Mouse (Mus musculus): ENCODE measurements around the gene Tenm4. TPM values are rescaled to one million over a fixed set of nuclear protein-coding genes. Genes with fewer than 3 reads are reported as not detected.

Gene Tenm4
- polyA plus RNA-seq, 1 experiment from 2014 or later: 0.68 TPM

- 64% methylated on average over 13 of the region's 13 CpGs for WGBS (ENCODE audit: insufficient replicate concordance)
- no peak overlapping the region for H3K9ac ChIP-seq (replicated peaks)
- no peaks in the 10 kb centered on the region for H3K36me3 ChIP-seq (replicated peaks; ENCODE audit: insufficient read depth, low read length)
- H3K27ac ChIP-seq (ENCODE audit: low read depth): no peak overlapping the region
- peaks cover 30% of the 10 kb centered on the region for H3K4me1 ChIP-seq (ENCODE audit: insufficient read depth)
- H3K4me2 ChIP-seq (ENCODE audit: low read depth, low read length): peak overlapping the region; percentile 60; the same call in 1 of the 2 replicates
- no peak for ATAC-seq
- H3K9me3 ChIP-seq (ENCODE audit: low read length): no peaks in the 10 kb centered on the region
- no peaks in the 10 kb centered on the region for H3K27me3 ChIP-seq (ENCODE audit: insufficient read depth, low read length)
- no peak overlapping the region for H3K4me3 ChIP-seq (ENCODE audit: low read depth, low read length)
- TF ChIP-seq CTCF (IDR thresholded peaks at IDR 0.05; ENCODE audit: low read depth) (no peak), EP300 (IDR thresholded peaks at IDR 0.05; ENCODE audit: low read depth) (no peak)
- DNase-seq: no peak
Observed at GRCm38 (mm10) chr7:96797716-96798332, 626.8 kb downstream of the Tenm4 start.

- Histone ChIP-seq H3K9me3 (ENCODE audit: low read length) (no peaks in the 10 kb centered on the region), H3K27me3 (ENCODE audit: insufficient read depth, low read length) (no peaks in the 10 kb centered on the region), H3K9ac (replicated peaks) (no peak overlapping the region), H3K4me3 (ENCODE audit: low read depth, low read length) (no peak overlapping the region), H3K4me1 (ENCODE audit: insufficient read depth) (peaks cover 28% of the 10 kb centered on the region), H3K27ac (ENCODE audit: low read depth) (no peak overlapping the region), H3K36me3 (replicated peaks; ENCODE audit: insufficient read depth, low read length) (no peaks in the 10 kb centered on the region), H3K4me2 (ENCODE audit: low read depth, low read length) (no peak overlapping the region)
- 53% methylated on average over 5 of the region's 5 CpGs for WGBS (ENCODE audit: insufficient replicate concordance)
- ATAC-seq (no peak), DNase-seq (no peak)
- TF ChIP-seq CTCF (IDR thresholded peaks at IDR 0.05; ENCODE audit: low read depth): no peak
- no peak for TF ChIP-seq EP300 (IDR thresholded peaks at IDR 0.05; ENCODE audit: low read depth)
Observed at GRCm38 (mm10) chr7:96799816-96800215, 628.8 kb downstream of the Tenm4 start.

GRCm38 (mm10) chr7:96801368-96801767 is 630.3 kb downstream of the Tenm4 start:
- no peak overlapping the region for H3K4me3 ChIP-seq (ENCODE audit: low read depth, low read length)
- no peak overlapping the region for H3K27ac ChIP-seq (ENCODE audit: low read depth)
- ATAC-seq (peak; percentile 47; the same call in 1 of the 2 replicates), DNase-seq (peak; percentile 34)
- WGBS (ENCODE audit: insufficient replicate concordance): 24% methylated on average over 9 of the region's 9 CpGs
- H3K9ac ChIP-seq (replicated peaks): no peak overlapping the region
- peak overlapping the region; percentile 11; the same call in 1 of the 2 replicates for H3K4me2 ChIP-seq (ENCODE audit: low read depth, low read length)
- H3K27me3 ChIP-seq (ENCODE audit: insufficient read depth, low read length): no peaks in the 10 kb centered on the region
- H3K4me1 ChIP-seq (ENCODE audit: insufficient read depth): peaks cover 16% of the 10 kb centered on the region
- H3K36me3 ChIP-seq (replicated peaks; ENCODE audit: insufficient read depth, low read length): no peaks in the 10 kb centered on the region
- no peaks in the 10 kb centered on the region for H3K9me3 ChIP-seq (ENCODE audit: low read length)
- TF ChIP-seq EP300 (IDR thresholded peaks at IDR 0.05; ENCODE audit: low read depth) (no peak), CTCF (IDR thresholded peaks at IDR 0.05; ENCODE audit: low read depth) (no peak)

- DNase-seq: no peak
- no peaks in the 10 kb centered on the region for H3K27me3 ChIP-seq (ENCODE audit: insufficient read depth, low read length)
- peaks cover 17% of the 10 kb centered on the region for H3K4me1 ChIP-seq (ENCODE audit: insufficient read depth)
- H3K9ac ChIP-seq (replicated peaks): no peak overlapping the region
- no peak overlapping the region for H3K4me3 ChIP-seq (ENCODE audit: low read depth, low read length)
- WGBS (ENCODE audit: insufficient replicate concordance): 59% methylated on average over 3 of the region's 3 CpGs
- no peak overlapping the region for H3K27ac ChIP-seq (ENCODE audit: low read depth)
- H3K36me3 ChIP-seq (replicated peaks; ENCODE audit: insufficient read depth, low read length): no peaks in the 10 kb centered on the region
- H3K9me3 ChIP-seq (ENCODE audit: low read length): no peaks in the 10 kb centered on the region
- no peak for TF ChIP-seq CTCF (IDR thresholded peaks at IDR 0.05; ENCODE audit: low read depth)
- TF ChIP-seq EP300 (IDR thresholded peaks at IDR 0.05; ENCODE audit: low read depth): no peak
- H3K4me2 ChIP-seq (ENCODE audit: low read depth, low read length): no peak overlapping the region
- ATAC-seq: no peak
Observed at GRCm38 (mm10) chr7:96802216-96802615, 631.2 kb downstream of the Tenm4 start.

GRCm38 (mm10) chr7:96806561-96806960 is 635.5 kb downstream of the Tenm4 start:
- no peak overlapping the region for H3K4me3 ChIP-seq (ENCODE audit: low read depth, low read length)
- H3K9ac ChIP-seq (replicated peaks): no peak overlapping the region
- ATAC-seq (no peak), DNase-seq (no peak)
- no peak overlapping the region for H3K27ac ChIP-seq (ENCODE audit: low read depth)
- WGBS (ENCODE audit: insufficient replicate concordance): 89% methylated on average over 1 of the region's 1 CpGs
- H3K4me1 ChIP-seq (ENCODE audit: insufficient read depth): peaks cover 19% of the 10 kb centered on the region
- H3K9me3 ChIP-seq (ENCODE audit: low read length): no peaks in the 10 kb centered on the region
- TF ChIP-seq EP300 (IDR thresholded peaks at IDR 0.05; ENCODE audit: low read depth) (no peak), CTCF (IDR thresholded peaks at IDR 0.05; ENCODE audit: low read depth) (no peak)
- no peak overlapping the region for H3K4me2 ChIP-seq (ENCODE audit: low read depth, low read length)
- H3K27me3 ChIP-seq (ENCODE audit: insufficient read depth, low read length): no peaks in the 10 kb centered on the region
- no peaks in the 10 kb centered on the region for H3K36me3 ChIP-seq (replicated peaks; ENCODE audit: insufficient read depth, low read length)

DNA sequence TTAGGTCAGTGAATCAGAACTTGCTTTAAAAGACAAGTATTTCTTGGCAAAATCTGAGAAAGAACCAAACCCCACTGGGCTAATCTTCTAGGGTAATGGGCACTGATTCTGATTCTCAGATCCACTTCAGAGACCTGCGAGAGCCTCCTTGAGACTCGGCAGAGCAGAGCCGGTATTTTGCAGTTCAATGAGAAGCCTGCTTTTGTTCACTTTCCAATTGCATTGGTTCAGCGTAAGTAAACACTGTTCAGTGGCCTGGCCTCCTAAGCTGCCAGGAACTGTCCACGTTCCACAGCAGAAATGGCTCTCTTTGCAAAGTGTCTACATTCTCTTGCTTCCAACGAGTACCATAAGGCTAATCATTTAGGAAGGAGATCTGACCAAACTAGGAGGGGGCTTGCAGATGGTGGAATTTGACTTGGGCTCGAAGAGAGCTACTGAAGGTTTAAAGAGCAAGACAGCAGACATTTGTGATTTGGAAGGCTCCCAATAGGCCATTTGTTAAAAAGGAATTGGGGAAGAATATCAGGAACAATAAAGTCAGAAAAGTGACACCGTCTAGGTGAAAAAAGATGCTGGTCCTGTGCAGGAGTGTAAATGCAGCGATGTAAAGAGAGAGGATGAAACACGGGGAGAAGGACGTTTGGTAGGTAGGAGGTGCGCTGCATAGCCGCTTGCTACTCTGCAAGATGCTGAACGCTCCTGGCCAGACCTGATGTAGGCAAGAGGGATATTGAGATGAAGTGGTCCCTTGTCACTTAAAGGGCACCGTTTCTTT is 636.4 kb downstream of the Tenm4 start:
- no peaks in the 10 kb centered on the region for H3K27me3 ChIP-seq (ENCODE audit: insufficient read depth, low read length)
- no peak overlapping the region for H3K4me3 ChIP-seq (ENCODE audit: low read depth, low read length)
- H3K4me2 ChIP-seq (ENCODE audit: low read depth, low read length): no peak overlapping the region
- H3K36me3 ChIP-seq (replicated peaks; ENCODE audit: insufficient read depth, low read length): no peaks in the 10 kb centered on the region
- TF ChIP-seq CTCF (IDR thresholded peaks at IDR 0.05; ENCODE audit: low read depth) (no peak), EP300 (IDR thresholded peaks at IDR 0.05; ENCODE audit: low read depth) (no peak)
- peaks cover 17% of the 10 kb centered on the region for H3K4me1 ChIP-seq (ENCODE audit: insufficient read depth)
- H3K9ac ChIP-seq (replicated peaks): no peak overlapping the region
- no peak overlapping the region for H3K27ac ChIP-seq (ENCODE audit: low read depth)
- 71% methylated on average over 15 of the region's 15 CpGs for WGBS (ENCODE audit: insufficient replicate concordance)
- no peaks in the 10 kb centered on the region for H3K9me3 ChIP-seq (ENCODE audit: low read length)
- DNase-seq: no peak
- no peak for ATAC-seq

Measured in liver, postnatal 0 days (tissue).